Mouse (Mus musculus): ENCODE measurements around the gene Chrne. TPM values are rescaled to one million over a fixed set of nuclear protein-coding genes. Genes with fewer than 3 reads are reported as not detected.

The Chrne gene
- polyA plus RNA-seq, 1 experiment, result 0.16 TPM

GRCm38 (mm10) chr11:70621972-70622814 is 3.2 kb upstream of the Chrne start:
- DNase-seq (ENCODE audit: low read depth), result no peak
- TF ChIP-seq CTCF (IDR thresholded peaks at IDR 0.05; ENCODE audit: borderline replicate concordance, extremely low read depth, insufficient read depth, insufficient read length) (no peak), POLR2A (IDR thresholded peaks at IDR 0.05; ENCODE audit: borderline replicate concordance, extremely low read depth, insufficient read depth, insufficient read length, poor library complexity, severe bottlenecking) (no peak)

GRCm38 (mm10) chr11:70615516-70616093 is 3.4 kb downstream of the Chrne start, which contains the start of gene 4930544D05Rik:
Gene 4930544D05Rik (plus strand): TSS chr11:70615848.
- DNase-seq (ENCODE audit: low read depth), result no peak
- no peak for TF ChIP-seq CTCF (IDR thresholded peaks at IDR 0.05; ENCODE audit: borderline replicate concordance, extremely low read depth, insufficient read depth, insufficient read length)
- no peak for TF ChIP-seq POLR2A (IDR thresholded peaks at IDR 0.05; ENCODE audit: borderline replicate concordance, extremely low read depth, insufficient read depth, insufficient read length, poor library complexity, severe bottlenecking)

GRCm38 (mm10) chr11:70615074-70615473 is 3.9 kb downstream of the Chrne start:
- TF ChIP-seq POLR2A (IDR thresholded peaks at IDR 0.05; ENCODE audit: borderline replicate concordance, extremely low read depth, insufficient read depth, insufficient read length, poor library complexity, severe bottlenecking) (no peak), CTCF (IDR thresholded peaks at IDR 0.05; ENCODE audit: borderline replicate concordance, extremely low read depth, insufficient read depth, insufficient read length) (0 out of 2 replicates have a peak, but pooled peaks have one; percentile 4)
- DNase-seq (ENCODE audit: low read depth), result peak; percentile 37

- no peak for DNase-seq (ENCODE audit: low read depth)
Observed at GRCm38 (mm10) chr11:70612505-70612904, 6.5 kb downstream of the Chrne start.

GRCm38 (mm10) chr11:70610752-70611151 is 8.3 kb downstream of the Chrne start:
- TF ChIP-seq CTCF (IDR thresholded peaks at IDR 0.05; ENCODE audit: borderline replicate concordance, extremely low read depth, insufficient read depth, insufficient read length), result no peak
- no peak for TF ChIP-seq POLR2A (IDR thresholded peaks at IDR 0.05; ENCODE audit: borderline replicate concordance, extremely low read depth, insufficient read depth, insufficient read length, poor library complexity, severe bottlenecking)
- no peak for DNase-seq (ENCODE audit: low read depth)

More at GRCm38 (mm10) chr11:70612505-70612904, 6.5 kb downstream of the Chrne start:
- TF ChIP-seq CTCF (IDR thresholded peaks at IDR 0.05; ENCODE audit: borderline replicate concordance, extremely low read depth, insufficient read depth, insufficient read length) (peak; percentile 8; the same call in 1 of the 2 replicates), POLR2A (IDR thresholded peaks at IDR 0.05; ENCODE audit: borderline replicate concordance, extremely low read depth, insufficient read depth, insufficient read length, poor library complexity, severe bottlenecking) (no peak)

GRCm38 (mm10) chr11:70608381-70609066 is 10.5 kb downstream of the Chrne start:
- TF ChIP-seq CTCF (IDR thresholded peaks at IDR 0.05; ENCODE audit: borderline replicate concordance, extremely low read depth, insufficient read depth, insufficient read length) (peak; percentile 45; the same call in 1 of the 2 replicates), POLR2A (IDR thresholded peaks at IDR 0.05; ENCODE audit: borderline replicate concordance, extremely low read depth, insufficient read depth, insufficient read length, poor library complexity, severe bottlenecking) (no peak)
- no peak for DNase-seq (ENCODE audit: low read depth)

- TF ChIP-seq CTCF (IDR thresholded peaks at IDR 0.05; ENCODE audit: borderline replicate concordance, extremely low read depth, insufficient read depth, insufficient read length) (no peak), POLR2A (IDR thresholded peaks at IDR 0.05; ENCODE audit: borderline replicate concordance, extremely low read depth, insufficient read depth, insufficient read length, poor library complexity, severe bottlenecking) (no peak)
- no peak for DNase-seq (ENCODE audit: low read depth)
Observed at GRCm38 (mm10) chr11:70607611-70608010, 11.4 kb downstream of the Chrne start.

GRCm38 (mm10) chr11:70606717-70607116 is 12.3 kb downstream of the Chrne start:
- no peak for TF ChIP-seq POLR2A (IDR thresholded peaks at IDR 0.05; ENCODE audit: borderline replicate concordance, extremely low read depth, insufficient read depth, insufficient read length, poor library complexity, severe bottlenecking)
- no peak for TF ChIP-seq CTCF (IDR thresholded peaks at IDR 0.05; ENCODE audit: borderline replicate concordance, extremely low read depth, insufficient read depth, insufficient read length)
- no peak for DNase-seq (ENCODE audit: low read depth)

- DNase-seq (ENCODE audit: low read depth), result peak; percentile 79
- peak; percentile 91 for TF ChIP-seq CTCF (IDR thresholded peaks at IDR 0.05; ENCODE audit: borderline replicate concordance, extremely low read depth, insufficient read depth, insufficient read length)
- no peak for TF ChIP-seq POLR2A (IDR thresholded peaks at IDR 0.05; ENCODE audit: borderline replicate concordance, extremely low read depth, insufficient read depth, insufficient read length, poor library complexity, severe bottlenecking)
Observed at GRCm38 (mm10) chr11:70605024-70605566, 13.9 kb downstream of the Chrne start.

GRCm38 (mm10) chr11:70598451-70598953 is 20.5 kb downstream of the Chrne start:
- no peak for DNase-seq (ENCODE audit: low read depth)
- TF ChIP-seq CTCF (IDR thresholded peaks at IDR 0.05; ENCODE audit: borderline replicate concordance, extremely low read depth, insufficient read depth, insufficient read length), result no peak
- no peak for TF ChIP-seq POLR2A (IDR thresholded peaks at IDR 0.05; ENCODE audit: borderline replicate concordance, extremely low read depth, insufficient read depth, insufficient read length, poor library complexity, severe bottlenecking)
